Mouse (Mus musculus): ENCODE measurements around the gene Wtap.
"Not testable (repeated sequence)": the region's sequence is repeated elsewhere in the genome, so short reads cannot be mapped to it uniquely, and the experiment has no call there.

The Wtap gene

DNA sequence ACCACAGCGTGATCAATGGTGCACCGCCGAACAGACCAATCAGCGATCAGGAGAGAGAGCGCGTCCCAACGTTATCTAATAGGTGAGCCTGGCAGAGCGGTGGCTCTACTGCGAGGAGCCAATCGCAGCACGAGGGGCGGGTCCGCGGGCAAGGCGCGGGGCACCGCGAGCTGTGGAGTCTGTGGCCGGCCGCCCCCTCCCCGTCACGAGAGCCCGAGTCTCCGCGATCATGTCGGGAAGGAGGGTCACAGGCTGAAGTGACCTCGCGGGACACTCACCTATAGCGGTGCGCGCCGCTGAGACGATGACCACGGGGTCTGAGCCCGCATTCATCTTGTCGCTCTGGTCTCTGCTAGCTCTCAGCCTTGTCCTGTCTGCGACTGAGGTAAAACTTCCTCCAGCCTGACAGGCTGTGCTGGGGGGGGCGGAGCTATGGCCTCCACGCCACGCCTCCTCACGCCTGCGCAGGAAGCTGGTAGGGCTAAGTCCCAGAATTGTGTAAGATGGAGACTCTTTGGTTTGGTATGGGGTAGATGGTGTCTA lies 33.6 kb downstream of the Wtap start, which contains the start of gene Acat2:
Gene Acat2, minus strand, starts transcription at position 417 of the 543 bp plus-strand sequence.
- peak; percentile 94 to 95 for DNase-seq

DNA sequence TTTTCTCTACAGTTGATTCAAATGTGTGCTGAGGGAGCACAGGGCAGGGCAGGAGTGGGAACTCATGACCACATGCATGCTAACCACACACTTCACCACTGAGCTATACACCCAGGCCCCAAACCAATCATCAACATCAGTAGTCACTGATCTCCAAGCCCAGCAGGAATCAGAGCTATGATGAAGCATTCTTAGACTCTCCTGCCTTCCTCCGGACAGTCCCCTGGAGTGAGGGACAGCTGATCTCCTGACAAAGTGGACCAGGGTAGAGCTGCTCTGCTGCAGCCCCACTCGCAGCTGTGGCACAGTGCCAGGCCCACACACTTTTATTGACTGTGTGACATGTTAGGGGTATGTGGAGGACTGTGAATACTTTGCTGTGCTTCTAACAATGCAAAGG lies 34.6 kb downstream of the Wtap start:
- not testable (repeated sequence) for DNase-seq

DNA sequence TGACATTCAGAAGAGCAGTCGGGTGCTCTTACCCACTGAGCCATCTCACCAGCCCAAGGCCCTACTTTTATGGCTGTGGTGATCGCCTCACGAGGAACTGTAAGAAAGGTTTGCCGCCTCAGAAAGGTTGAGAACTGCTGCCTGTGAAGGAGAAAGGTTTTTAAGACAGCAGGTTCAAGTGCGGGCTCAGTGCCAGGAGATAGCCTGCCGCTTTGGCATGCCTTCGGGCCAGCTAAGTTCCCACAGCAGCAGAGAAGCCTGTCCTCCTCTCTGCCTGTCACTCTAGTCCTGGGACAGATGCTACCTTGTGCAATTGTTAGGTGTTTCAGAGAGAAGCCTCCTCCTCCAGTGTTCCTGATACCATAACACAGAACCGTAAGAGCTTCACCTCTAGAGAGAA lies 37.3 kb downstream of the Wtap start:
- DNase-seq = no peak

DNA sequence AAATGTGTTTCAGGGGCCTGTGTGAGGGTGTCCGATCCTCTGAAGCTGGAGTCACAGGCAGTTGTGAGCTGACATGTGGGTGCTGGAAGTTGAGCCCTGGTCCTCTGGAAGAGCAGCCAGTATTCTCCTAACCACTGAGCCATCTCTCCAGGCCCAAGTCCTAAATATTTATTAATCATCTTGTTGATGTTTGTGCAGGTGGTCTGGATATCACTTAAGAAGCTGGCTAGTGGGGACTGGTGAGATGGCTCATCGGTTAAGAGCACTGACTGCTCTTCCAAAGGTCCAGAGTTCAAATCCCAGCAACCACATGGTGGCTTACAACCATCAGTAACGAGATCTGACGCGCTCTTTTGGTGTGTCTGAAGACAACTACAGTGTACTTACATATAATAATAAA lies 44.3 kb downstream of the Wtap start:
- no peak for DNase-seq

DNA sequence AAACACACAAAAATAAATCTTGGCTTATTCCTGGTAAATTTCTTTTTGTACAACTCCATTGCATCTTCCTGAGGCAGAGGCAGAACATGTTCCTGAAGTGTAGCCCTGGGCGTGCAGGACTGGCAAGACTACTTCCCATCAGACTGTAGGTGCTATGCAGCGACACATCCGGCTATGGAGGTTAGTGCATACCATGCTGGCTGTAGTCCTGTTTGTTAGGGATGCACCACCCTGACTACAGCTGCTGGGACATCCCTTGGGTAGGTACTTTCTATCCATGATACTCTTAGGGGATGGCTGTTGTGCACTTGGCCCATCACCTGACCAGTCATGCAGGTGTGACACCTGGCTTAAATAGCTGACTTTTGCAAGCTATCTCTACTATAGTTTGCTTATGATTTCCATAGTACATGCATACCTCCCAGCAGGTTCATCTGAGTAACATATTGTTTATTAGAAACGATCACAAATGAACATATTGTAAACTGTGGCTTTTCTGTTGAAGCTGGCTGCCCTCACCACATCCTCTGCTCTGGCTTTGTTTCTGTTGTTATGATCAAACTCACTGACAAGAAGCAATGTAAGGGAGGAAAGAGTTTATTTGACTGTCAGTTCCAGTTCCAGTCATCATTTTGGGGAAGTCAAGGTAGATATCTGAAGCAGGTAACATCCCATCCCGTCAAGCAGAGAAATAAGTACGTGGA lies 51.4 kb downstream of the Wtap start:
- no peak for DNase-seq

DNA sequence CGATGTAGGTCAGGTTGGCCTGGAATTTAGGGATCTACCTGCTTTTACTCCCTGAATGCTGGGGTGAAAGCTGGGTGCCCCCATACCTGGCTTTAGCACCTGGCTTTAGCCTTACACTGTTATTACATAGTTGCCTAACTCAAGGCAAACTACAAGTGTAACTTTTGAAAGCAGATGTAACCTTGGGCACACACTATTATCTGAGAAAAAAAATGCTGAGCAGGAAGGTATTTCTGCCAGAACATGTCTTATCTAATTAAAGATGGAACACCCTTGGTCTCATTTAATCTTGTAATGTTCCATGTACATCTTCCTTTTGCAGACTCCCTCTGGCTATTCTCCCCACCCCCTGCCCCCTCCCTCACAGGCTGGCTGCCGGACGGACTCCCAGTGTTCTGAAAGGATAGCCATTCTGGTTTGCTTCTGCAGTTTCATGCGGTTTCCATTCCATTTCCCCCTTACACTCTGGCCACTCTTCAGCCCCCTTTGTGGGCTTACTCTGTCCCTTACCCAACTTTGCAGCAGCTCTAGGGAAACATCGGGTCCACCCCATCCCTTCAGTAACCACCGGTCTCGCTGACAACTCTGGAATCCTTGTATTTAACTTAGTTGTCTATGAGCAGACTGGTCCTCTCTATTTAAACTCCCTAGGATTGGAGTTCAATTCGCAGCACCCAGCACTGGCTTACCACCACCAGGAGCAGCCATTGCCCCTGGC lies 52.3 kb downstream of the Wtap start:
- DNase-seq = no peak

DNA sequence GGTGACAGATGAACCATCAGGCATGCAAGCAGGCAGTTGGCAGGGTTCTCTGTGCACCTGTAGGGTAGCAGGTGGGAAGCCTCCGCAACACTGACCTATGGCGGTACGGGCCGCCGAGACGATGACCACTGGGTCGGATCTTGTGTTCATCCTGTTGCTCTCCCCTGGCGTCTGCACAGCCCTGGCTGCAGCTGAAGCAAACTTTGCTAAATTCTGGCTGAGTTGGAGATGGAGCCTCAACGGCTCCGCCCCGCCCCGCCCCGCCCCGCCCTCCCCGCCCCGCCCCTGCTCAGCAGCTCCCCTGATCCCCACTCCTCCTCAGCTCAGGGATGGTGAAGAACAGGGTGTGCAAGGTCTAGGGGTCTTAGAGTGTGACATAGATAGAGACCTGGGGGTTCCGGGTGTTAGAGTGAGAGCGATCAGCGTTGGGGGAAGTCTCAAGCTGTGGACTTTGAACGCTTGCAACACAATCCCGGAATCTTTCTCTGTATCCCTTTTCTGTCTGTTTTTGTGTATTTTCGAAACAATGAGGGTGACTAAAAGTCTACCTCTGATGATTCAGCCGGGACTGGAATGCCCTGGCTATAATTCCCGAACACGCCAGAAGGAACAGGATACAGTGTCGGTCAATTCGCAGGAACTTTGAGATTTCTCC lies 53.7 kb downstream of the Wtap start, which contains the start of gene Acat3:
Gene Acat3, minus strand, starts transcription at position 450 of the 655 bp plus-strand sequence.
- DNase-seq = no peak

DNA sequence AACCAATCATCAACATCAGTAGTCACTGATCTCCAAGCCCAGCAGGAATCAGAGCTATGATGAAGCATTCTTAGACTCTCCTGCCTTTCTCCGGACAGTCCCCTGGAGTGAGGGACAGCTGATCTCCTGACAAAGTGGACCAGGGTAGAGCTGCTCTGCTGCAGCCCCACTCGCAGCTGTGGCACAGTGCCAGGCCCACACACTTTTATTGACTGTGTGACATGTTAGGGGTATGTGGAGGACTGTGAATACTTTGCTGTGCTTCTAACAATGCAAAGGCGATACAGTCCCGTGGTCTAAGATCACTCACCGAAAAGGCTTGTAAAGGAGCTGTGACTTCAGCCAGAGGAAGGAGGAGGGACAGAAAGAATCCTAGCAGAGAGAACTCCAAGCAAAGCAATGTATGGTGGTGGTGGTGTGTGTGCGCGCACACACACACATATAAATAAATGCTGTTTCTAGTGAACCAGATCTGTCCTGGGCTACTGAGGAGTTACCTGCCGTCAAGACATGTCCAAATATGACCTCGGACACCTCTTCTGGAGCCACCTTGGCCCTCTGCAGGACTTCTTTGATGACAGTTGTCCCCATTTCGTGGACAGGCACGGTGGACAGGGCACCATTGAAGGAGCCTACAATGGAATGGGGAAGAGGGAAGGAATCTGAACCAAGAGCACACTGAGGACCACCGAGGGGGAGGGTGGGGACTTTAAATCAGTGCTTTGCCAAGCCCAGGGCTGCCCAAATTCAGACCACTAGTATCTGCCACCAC lies 54.4 kb downstream of the Wtap start:
- not testable (repeated sequence) for DNase-seq

DNA sequence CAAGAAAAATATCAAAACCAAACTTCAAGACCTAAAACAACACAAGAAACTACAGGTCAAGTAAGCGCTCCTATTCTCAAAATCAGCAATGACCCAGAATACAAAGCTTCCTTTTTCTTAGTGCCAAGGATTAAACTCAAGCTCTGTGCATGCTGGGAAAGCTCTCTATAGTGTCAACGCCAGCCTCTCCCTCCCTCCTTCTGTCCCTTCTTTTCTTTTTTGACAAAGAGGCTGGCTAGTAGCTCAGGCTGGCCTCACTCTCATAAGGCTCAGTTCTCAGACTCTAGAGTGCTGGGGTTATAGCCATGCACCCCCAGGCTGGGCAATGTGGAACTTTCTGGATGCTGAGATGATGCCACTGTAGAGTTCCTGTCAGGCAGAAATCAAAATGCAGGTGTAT lies 55.9 kb downstream of the Wtap start:
- no peak for DNase-seq

DNA sequence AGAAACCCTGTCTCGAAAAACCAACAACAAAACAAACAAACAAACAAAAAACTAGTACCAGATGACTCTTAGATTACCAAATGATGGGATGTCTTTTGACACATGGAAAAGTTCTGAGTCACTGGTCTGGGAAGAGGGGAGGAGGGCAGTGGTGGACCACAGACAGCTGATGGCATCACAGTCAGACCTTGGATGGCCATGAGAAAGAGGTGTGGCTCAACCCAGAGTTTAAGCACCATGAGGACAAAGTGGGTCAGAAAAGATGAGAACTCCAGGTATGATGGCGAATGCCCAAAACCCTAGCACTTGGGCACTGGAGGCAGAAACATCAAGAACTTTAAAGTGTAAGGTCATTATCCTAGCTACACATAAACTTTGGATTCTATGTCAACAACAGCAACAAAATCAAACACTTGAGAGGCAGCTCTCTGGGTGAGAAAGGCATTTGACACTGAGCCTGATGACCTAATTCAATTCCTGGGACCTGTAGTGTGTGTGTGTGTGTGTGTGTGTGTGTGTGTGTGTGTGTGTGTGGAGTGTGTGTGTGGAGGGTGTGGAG lies 56.5 kb downstream of the Wtap start:
- no peak for DNase-seq

DNA sequence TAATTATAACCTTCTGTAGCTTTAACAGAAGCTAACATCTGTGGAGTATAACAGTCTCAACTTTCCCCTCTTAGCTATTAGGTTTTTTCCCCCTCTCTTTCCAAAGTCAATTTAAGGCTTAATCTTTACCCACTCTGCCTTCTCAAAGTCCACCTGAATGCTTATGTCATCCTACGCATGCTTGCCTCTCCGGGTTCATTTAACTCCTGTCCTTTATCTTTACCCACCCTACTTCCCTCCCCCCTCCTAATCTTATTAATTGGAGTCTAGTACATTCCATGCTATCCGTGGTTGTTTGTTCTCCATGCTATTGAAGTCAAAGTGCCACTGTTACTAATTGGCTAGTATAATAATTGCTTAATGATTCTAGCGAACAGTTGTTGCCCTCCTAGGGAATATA lies 58.2 kb downstream of the Wtap start:
- no peak for DNase-seq

DNA sequence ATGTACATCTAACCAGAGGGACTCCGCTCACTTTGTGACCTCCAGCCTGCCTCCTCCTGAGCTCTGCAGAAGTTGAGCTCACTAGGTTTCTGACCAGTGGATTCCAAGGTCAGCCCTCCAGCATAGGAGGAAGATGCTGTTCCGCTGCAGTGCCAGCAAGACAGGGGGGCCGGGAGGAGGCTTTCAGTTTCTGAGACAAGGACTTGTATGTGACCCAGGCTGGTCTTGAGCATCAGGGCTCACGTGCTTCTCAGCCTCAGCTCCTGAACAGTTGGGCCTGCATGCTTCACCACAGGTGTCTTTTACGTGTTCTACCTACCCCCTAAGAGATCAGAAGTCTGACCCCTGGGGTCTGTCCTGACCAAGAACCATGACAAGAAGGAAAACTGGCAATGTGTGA lies 62.4 kb downstream of the Wtap start:
- DNase-seq = not testable (repeated sequence)

DNA sequence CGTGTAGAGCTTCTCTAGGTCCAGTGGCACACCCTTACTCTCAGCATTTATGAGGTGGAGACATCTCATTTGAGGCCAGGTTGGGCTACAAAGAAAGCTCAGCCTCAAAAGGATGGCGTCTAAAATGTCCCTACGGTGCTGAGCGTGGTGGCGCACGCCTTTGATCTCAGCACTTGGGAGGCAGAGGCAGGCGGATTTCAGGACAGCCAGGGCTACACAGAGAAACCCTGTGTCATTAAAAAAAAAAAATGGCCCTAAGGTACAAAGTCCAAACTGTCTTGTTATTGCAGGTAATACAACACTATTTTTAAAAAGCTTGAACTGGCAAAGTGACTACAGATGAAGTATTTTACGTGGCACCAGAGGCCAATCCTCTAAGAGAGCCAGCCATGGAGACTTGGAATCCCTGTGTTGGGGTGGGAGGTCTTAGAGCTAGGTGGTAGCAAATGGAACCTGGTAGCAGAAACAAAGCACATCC lies 68.2 kb downstream of the Wtap start:
- no peak for DNase-seq

DNA sequence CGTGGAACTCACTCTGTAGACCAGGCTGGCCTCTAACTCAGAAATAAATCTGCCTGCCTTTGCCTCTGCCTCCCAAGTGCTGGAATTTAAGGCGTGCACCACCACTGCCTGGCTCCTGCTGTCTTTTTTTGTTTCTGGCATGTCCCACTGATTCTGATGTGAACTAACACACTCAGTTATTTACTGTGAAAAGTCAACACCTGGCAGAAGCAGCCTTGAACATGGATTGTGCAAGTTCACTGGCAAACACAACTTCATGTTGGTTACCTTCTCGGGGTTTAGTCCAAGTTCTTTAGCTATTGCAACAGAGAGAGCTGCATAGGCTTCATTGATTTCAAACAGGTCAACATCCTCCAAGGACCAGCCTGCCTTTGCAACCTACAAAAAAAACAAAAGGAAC lies 69.0 kb downstream of the Wtap start:
- DNase-seq = peak; percentile 59 to 72

DNA sequence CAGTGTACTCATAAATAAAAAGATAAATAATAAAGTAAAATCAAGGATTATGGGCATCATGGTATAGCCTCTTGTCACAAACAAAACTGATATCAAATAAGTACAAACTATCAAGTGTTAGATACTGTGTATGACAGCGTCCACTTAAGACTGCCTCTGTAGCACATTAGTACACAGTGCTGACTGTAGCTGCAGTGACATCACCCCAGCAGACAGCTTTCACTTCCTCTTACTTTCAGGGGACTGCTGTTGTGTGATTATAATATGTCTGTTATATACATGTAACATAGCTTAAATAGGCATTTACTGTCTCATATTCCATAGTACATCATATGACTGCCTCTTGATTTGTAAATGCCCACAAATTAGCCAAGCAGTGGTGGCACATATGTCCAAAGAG lies 72.9 kb downstream of the Wtap start:
- no peak for DNase-seq
